16 mouse cellular contexts compared by ENCODE assay signal in the genomic region with DNA sequence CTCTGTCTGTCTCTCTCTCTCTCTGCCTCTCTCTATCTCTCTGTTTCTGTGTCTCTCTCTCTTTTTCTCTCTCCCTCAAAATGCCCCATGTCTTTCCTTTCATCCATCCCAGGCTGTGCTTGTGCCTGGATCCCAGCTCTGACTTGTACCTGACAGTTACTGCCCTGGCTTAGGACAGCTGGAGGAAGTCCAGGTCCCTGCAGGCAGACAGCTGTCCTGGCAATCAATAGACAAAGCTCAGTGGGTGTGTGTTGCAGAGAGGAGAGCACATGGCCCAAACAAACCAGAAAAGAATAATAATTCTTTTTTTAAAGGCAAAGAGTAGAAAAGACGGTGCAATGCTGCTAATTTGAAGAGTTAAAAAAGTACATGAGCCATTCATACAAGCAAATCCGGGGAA.
DNase-seq lines count a peak whose midpoint lies in the region; ATAC-seq and TF ChIP-seq lines count a peak whose summit lies in the region.
"Had no signal": no experiment of that assay in that cellular context is flagged by ENCODE, and none has a peak within 500 bp of the region (broad histone marks: within the 10 kb centered on the region; RNA-seq: fewer than 3 reads in every experiment).

No protein-coding gene starts in this region.

- no peak overlapping the region for H3K4me3 ChIP-seq in C2C12 (ENCODE audit: insufficient read depth, poor library complexity, severe bottlenecking)
- H3K4me3 ChIP-seq: embryonic facial prominence, embryonic 13.5 days; forebrain, embryonic 10.5 days; heart, embryonic 15.5 days had no signal

- no peaks in the 10 kb centered on the region for H3K79me3 ChIP-seq in C2C12 (ENCODE audit: low read depth)

- no peaks in the 10 kb centered on the region for H3K79me2 ChIP-seq in C2C12 (ENCODE audit: control insufficient read depth, insufficient read depth)

- intact Hi-C loops in heart, postnatal 25 days (cut with DNase I), result loop anchor here (5.0 kb wide), 1 partner anchor 147 kb away; the partner anchor contains the start of gene Sulf2

- ATAC-seq in granulocyte monocyte progenitor cell, adult 5-6 weeks (replicated peaks; ENCODE audit: poor library complexity, severe bottlenecking), result no peak
- ATAC-seq: hindbrain, embryonic 16.5 days had no signal

- H3ac ChIP-seq in C2C12 (ENCODE audit: control insufficient read depth, insufficient read length, low read depth), result no peak overlapping the region

- no peaks in the 10 kb centered on the region for H3K36me3 ChIP-seq in C2C12 (ENCODE audit: control insufficient read depth, insufficient read depth)
- H3K36me3 ChIP-seq: embryonic facial prominence, embryonic 13.5 days; forebrain, embryonic 10.5 days; heart, embryonic 15.5 days had no signal

- peak; percentile 19 for DNase-seq in heart, postnatal 4 days
- no peak for DNase-seq in heart, postnatal 25 days (ENCODE audit: low spot score)
- peak; percentile 20 for DNase-seq in adipocyte (ENCODE audit: low spot score)
- peak; percentile 62 for DNase-seq in fat pad, adult 2 months (ENCODE audit: extremely low read depth, low read depth, low spot score)
- DNase-seq in urinary bladder, postnatal 14 days (ENCODE audit: low spot score), result no peak
- DNase-seq: adrenal gland, postnatal 25 days; gastrocnemius, postnatal 25 days; kidney, adult 8-10 months; kidney, postnatal 36 days; midbrain, embryonic 14.5 days had no signal

- no peak for TF ChIP-seq CTCF in C2C12 (IDR thresholded peaks at IDR 0.05; ENCODE audit: control insufficient read depth, insufficient read depth, insufficient read length)

- no peaks in the 10 kb centered on the region for H3K27me3 ChIP-seq in C2C12 (ENCODE audit: control insufficient read depth, insufficient read depth, insufficient read length)
- H3K27me3 ChIP-seq: embryonic facial prominence, embryonic 13.5 days; heart, embryonic 15.5 days had no signal

TF ChIP-seq in C2C12, 6 proteins besides CTCF, POLR2A, EP300 and RAD21:
- no peak for TF ChIP-seq MAX (IDR thresholded peaks at IDR 0.05)
- TF ChIP-seq FOSL1 (IDR thresholded peaks at IDR 0.05; ENCODE audit: insufficient read depth, low read length, poor library complexity, severe bottlenecking), result no peak
- TF ChIP-seq MYOD1 (IDR thresholded peaks at IDR 0.05; ENCODE audit: control insufficient read depth, insufficient read length, low read depth), result peak; percentile 14

Comparison
In these comparisons a context has a peak if more than half of its experiments do, and no peak if none do; other contexts are left out.
1. DNase-seq: peak in heart, postnatal 4 days (single experiment), adipocyte (single experiment) and fat pad, adult 2 months (single experiment); none in heart, postnatal 25 days (single experiment) and urinary bladder, postnatal 14 days (single experiment).